In genomic region chr2:62923803-62924202, GRCm38 (mm10) we compare ENCODE assay signal across 12 mouse cellular contexts.
"Had no signal": no experiment of that assay in that cellular context is flagged by ENCODE, and none has a peak within 500 bp of the region (broad histone marks: within the 10 kb centered on the region; RNA-seq: fewer than 3 reads in every experiment).

No protein-coding gene starts in this region.

- H3K27ac ChIP-seq: kidney, postnatal 0 days; limb, embryonic 12.5 days; liver, embryonic 13.5 days; midbrain, embryonic 12.5 days; neural tube, embryonic 13.5 days had no signal

- DNase-seq: kidney, adult 8-10 months; kidney, postnatal 36 days; liver; liver, embryonic 13.5 days; liver, postnatal 0 days; retina, postnatal 1 day; right cerebral cortex, postnatal 25 days; thymus, postnatal 4 days had no signal

- H3K4me1 ChIP-seq: limb, embryonic 12.5 days; liver, embryonic 13.5 days; midbrain, embryonic 12.5 days; neural tube, embryonic 13.5 days had no signal

- H3K4me3 ChIP-seq: limb, embryonic 12.5 days; liver, embryonic 13.5 days; midbrain, embryonic 12.5 days; neural tube, embryonic 13.5 days had no signal
